Mouse (Mus musculus): ENCODE measurements around the gene Nfx1.

Nfx1 gene

GRCm38 (mm10) chr4:40975678-40976077 is 5.0 kb downstream of the Nfx1 start:
- WGBS: 69% methylated on average over 3 of the region's 3 CpGs

- 91% methylated on average over 10 of the region's 10 CpGs for WGBS
These were observed 5.9 kb downstream of the Nfx1 start for GRCm38 (mm10) chr4:40976651-40977050.

- WGBS: 92% methylated on average over 1 of the region's 1 CpGs
These were observed 8.7 kb downstream of the Nfx1 start for GRCm38 (mm10) chr4:40979430-40979829.

- WGBS: 66% methylated on average over 3 of the region's 3 CpGs
These were observed 11.8 kb downstream of the Nfx1 start for GRCm38 (mm10) chr4:40982486-40982885.

GRCm38 (mm10) chr4:40983686-40984085 is 13.0 kb downstream of the Nfx1 start:
- WGBS: 72% methylated on average over 1 of the region's 1 CpGs

- 85% methylated on average over 6 of the region's 6 CpGs for WGBS
These were observed 18.9 kb downstream of the Nfx1 start for GRCm38 (mm10) chr4:40989633-40990032.

GRCm38 (mm10) chr4:40996302-40996701 is 25.6 kb downstream of the Nfx1 start:
- 93% methylated on average over 6 of the region's 6 CpGs for WGBS

GRCm38 (mm10) chr4:40997916-40998315 is 27.2 kb downstream of the Nfx1 start:
- WGBS: 90% methylated on average over 4 of the region's 4 CpGs

GRCm38 (mm10) chr4:41000271-41000670 is 29.6 kb downstream of the Nfx1 start:
- WGBS: 77% methylated on average over 1 of the region's 1 CpGs

- 76% methylated on average over 9 of the region's 9 CpGs for WGBS
These were observed 30.3 kb downstream of the Nfx1 start for GRCm38 (mm10) chr4:41000842-41001639.

- 90% methylated on average over 3 of the region's 3 CpGs for WGBS
These were observed 42.6 kb downstream of the Nfx1 start for GRCm38 (mm10) chr4:41013351-41013750.

GRCm38 (mm10) chr4:41015798-41016197 is 45.1 kb downstream of the Nfx1 start:
- WGBS: 97% methylated on average over 5 of the region's 5 CpGs

GRCm38 (mm10) chr4:41021094-41021493 is 50.4 kb downstream of the Nfx1 start:
- WGBS: 92% methylated on average over 5 of the region's 5 CpGs

- 76% methylated on average over 8 of the region's 8 CpGs for WGBS
These were observed 55.5 kb downstream of the Nfx1 start for GRCm38 (mm10) chr4:41026086-41026787.

- 94% methylated on average over 3 of the region's 3 CpGs for WGBS
These were observed 57.2 kb downstream of the Nfx1 start for GRCm38 (mm10) chr4:41027872-41028271.

- WGBS: 85% methylated on average over 4 of the region's 4 CpGs
These were observed 57.6 kb downstream of the Nfx1 start for GRCm38 (mm10) chr4:41028272-41028671.

- 54% methylated on average over 5 of the region's 5 CpGs for WGBS
These were observed 58.7 kb downstream of the Nfx1 start for GRCm38 (mm10) chr4:41029372-41029771.

- 74% methylated on average over 3 of the region's 3 CpGs for WGBS
These were observed 60.5 kb downstream of the Nfx1 start for GRCm38 (mm10) chr4:41031242-41031641.

GRCm38 (mm10) chr4:41037942-41038341 is 67.2 kb downstream of the Nfx1 start:
- WGBS: 58% methylated on average over 3 of the region's 3 CpGs

- 59% methylated on average over 7 of the region's 7 CpGs for WGBS
These were observed 70.3 kb downstream of the Nfx1 start for GRCm38 (mm10) chr4:41040983-41041382.

GRCm38 (mm10) chr4:41042880-41043279 is 72.2 kb downstream of the Nfx1 start:
- WGBS: 83% methylated on average over 12 of the region's 12 CpGs

- 81% methylated on average over 5 of the region's 5 CpGs for WGBS
These were observed 73.3 kb downstream of the Nfx1 start for GRCm38 (mm10) chr4:41043961-41044360.

GRCm38 (mm10) chr4:41045288-41045687 is 74.6 kb downstream of the Nfx1 start:
- 91% methylated on average over 3 of the region's 3 CpGs for WGBS

Data from cerebral cortex, adult 2 months (tissue).